Mouse (Mus musculus): ENCODE results near the gene Adh5.

- TF ChIP-seq CTCF (IDR thresholded peaks at IDR 0.05; ENCODE audit: insufficient read depth, low read depth, low read length) (no peak), POLR2A (IDR thresholded peaks at IDR 0.05; ENCODE audit: insufficient read depth, low read depth, low read length) (peak; percentile 42; the same call in 1 of the 2 replicates)
Observed at GRCm38 (mm10) chr3:138489327-138490033, 46.6 kb downstream of the Adh5 start, which contains the start of gene Metap1.
